Mouse (Mus musculus): ENCODE measurements around the gene Ptcra. TPM values are rescaled to one million over a fixed set of nuclear protein-coding genes. Genes with fewer than 3 reads are reported as not detected.

Ptcra gene
- polyA plus RNA-seq, 1 experiment from 2014 or later, result 0.41 TPM

Other genes with a start within 250 kb of the Ptcra start
- 7.1 and 10.6 TPM in 2 replicates for gene Cul9, start 217.3 kb downstream of the Ptcra start, polyA plus RNA-seq (2015; fragmentation: Nextera tagmentation; extraction: Ambion mirVana)
- 8.6 and 8.8 TPM in 2 replicates for gene Srf, start 207.5 kb downstream of the Ptcra start, polyA plus RNA-seq (2015; fragmentation: Nextera tagmentation; extraction: Ambion mirVana)
- gene Ptk7, start 134.2 kb downstream of the Ptcra start, polyA plus RNA-seq (2015; fragmentation: Nextera tagmentation; extraction: Ambion mirVana), result 156 and 161 TPM in 2 replicates
- gene Klc4, start 117.7 kb downstream of the Ptcra start, polyA plus RNA-seq (2015; fragmentation: Nextera tagmentation; extraction: Ambion mirVana), result 23.4 and 24.5 TPM in 2 replicates
- gene Mrpl2, start 117.5 kb downstream of the Ptcra start, polyA plus RNA-seq (2015; fragmentation: Nextera tagmentation; extraction: Ambion mirVana), result 92.9 and 95.8 TPM in 2 replicates
- 64.0 and 64.1 TPM in 2 replicates for gene Cul7, start 113.4 kb downstream of the Ptcra start, polyA plus RNA-seq (2015; fragmentation: Nextera tagmentation; extraction: Ambion mirVana)
- gene Rrp36, start 89.4 kb downstream of the Ptcra start, polyA plus RNA-seq (2015; fragmentation: Nextera tagmentation; extraction: Ambion mirVana), result 61.9 and 64.9 TPM in 2 replicates
- 150 and 161 TPM in 2 replicates for gene Mea1, start 84.9 kb downstream of the Ptcra start, polyA plus RNA-seq (2015; fragmentation: Nextera tagmentation; extraction: Ambion mirVana)
- gene Klhdc3, start 82.8 kb downstream of the Ptcra start, polyA plus RNA-seq (2015; fragmentation: Nextera tagmentation; extraction: Ambion mirVana), result 129 and 134 TPM in 2 replicates
- gene Ppp2r5d, start 58.6 kb downstream of the Ptcra start, polyA plus RNA-seq (2015; fragmentation: Nextera tagmentation; extraction: Ambion mirVana), result 91.7 and 93.2 TPM in 2 replicates
- gene Pex6, start 52.2 kb downstream of the Ptcra start, polyA plus RNA-seq (2015; fragmentation: Nextera tagmentation; extraction: Ambion mirVana), result 32.4 and 35.6 TPM in 2 replicates
- gene Gnmt, start 34.5 kb downstream of the Ptcra start, polyA plus RNA-seq (2015; fragmentation: Nextera tagmentation; extraction: Ambion mirVana), result 2.0 and 2.1 TPM in 2 replicates
- 74.2 and 78.2 TPM in 2 replicates for gene Cnpy3, start 11.5 kb downstream of the Ptcra start, polyA plus RNA-seq (2015; fragmentation: Nextera tagmentation; extraction: Ambion mirVana)
- gene 2310039H08Rik, start 8.9 kb upstream of the Ptcra start, polyA plus RNA-seq (2015; fragmentation: Nextera tagmentation; extraction: Ambion mirVana), result 82.4 and 84.0 TPM in 2 replicates
- gene Rpl7l1, start 19.0 kb upstream of the Ptcra start, polyA plus RNA-seq (2015; fragmentation: Nextera tagmentation; extraction: Ambion mirVana), result 136 and 145 TPM in 2 replicates
- gene Bicral, start 94.8 kb upstream of the Ptcra start, polyA plus RNA-seq (2015; fragmentation: Nextera tagmentation; extraction: Ambion mirVana), result 4.5 and 5.3 TPM in 2 replicates
- 59.7 and 62.7 TPM in 2 replicates for gene Tbcc, start 127.0 kb upstream of the Ptcra start, polyA plus RNA-seq (2015; fragmentation: Nextera tagmentation; extraction: Ambion mirVana)
- gene Prph2, start 146.7 kb upstream of the Ptcra start, polyA plus RNA-seq (2015; fragmentation: Nextera tagmentation; extraction: Ambion mirVana), result not detected in 2 replicates
- gene Ubr2, start 246.8 kb upstream of the Ptcra start, polyA plus RNA-seq (2015; fragmentation: Nextera tagmentation; extraction: Ambion mirVana), result 18.7 and 19.1 TPM in 2 replicates